Mouse (Mus musculus): ENCODE measurements around the gene Ret. TPM values are rescaled to one million over a fixed set of nuclear protein-coding genes. Genes with fewer than 3 reads are reported as not detected.

Gene Ret
- polyA plus RNA-seq, 1 experiment from 2014 or later: 11.1 TPM

DNA sequence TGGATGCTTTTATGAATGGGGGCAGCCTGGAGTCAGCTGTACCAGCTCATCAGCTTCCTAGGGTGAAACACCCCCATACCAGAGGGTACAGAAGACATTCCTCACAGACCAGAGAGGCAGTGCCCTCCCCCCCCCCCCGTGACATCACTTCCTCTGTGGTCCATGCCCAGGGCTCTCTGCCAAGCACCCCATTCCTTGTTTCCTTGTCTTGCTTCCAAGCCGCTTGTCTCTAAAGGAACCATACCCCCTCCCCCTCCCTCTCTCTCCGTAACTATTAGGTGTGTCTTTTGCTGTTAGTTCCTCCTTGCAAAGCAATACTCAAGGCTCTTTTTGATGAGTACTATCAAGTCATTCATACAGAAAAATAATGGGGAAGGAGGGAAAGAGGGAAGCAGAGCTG, 4.6 kb downstream of the Ret start:
- Histone ChIP-seq H3K9ac (ENCODE audit: low read depth, low read length) (no peak overlapping the region), H3K4me1 (replicated peaks; ENCODE audit: insufficient read depth, low read length) (0 out of 2 replicates have a peak, but pooled peaks cover 13% of the 10 kb centered on the region), H3K27ac (no peak overlapping the region), H3K4me3 (replicated peaks; ENCODE audit: low read depth, low read length) (no peak overlapping the region), H3K27me3 (ENCODE audit: insufficient read depth, low read length) (peaks cover 24% of the 10 kb centered on the region), H3K9me3 (replicated peaks; ENCODE audit: low read length) (no peaks in the 10 kb centered on the region), H3K36me3 (ENCODE audit: insufficient read depth, low read length) (no peaks in the 10 kb centered on the region), H3K4me2 (ENCODE audit: low read length) (no peak overlapping the region)
- no peak for TF ChIP-seq CTCF (IDR thresholded peaks at IDR 0.05; ENCODE audit: low read depth)
- DNase-seq (ENCODE audit: low spot score): no peak
- WGBS: 59% methylated on average over 3 of the region's 3 CpGs
- ATAC-seq (replicated peaks; ENCODE audit: low FRiP score, low read depth): no peak

DNA sequence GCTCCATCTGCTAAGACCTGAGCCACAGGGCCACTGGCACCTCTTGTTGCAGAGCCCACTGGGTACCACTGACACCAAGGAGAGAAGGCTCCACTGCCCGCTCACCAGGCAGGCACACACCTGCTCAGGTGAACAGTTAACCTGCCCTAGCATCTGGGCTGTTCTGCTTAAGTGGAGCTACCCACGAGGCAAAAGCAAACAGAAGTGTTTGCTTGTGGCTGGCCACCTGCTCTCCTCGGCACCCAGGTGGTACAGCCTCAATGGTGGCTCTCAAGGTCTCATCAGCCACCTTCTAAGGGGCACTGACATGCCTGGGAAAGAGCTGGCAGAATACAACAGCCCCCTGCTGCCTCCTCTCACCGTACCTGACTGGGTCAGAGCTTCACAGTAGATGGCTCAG, 5.3 kb downstream of the Ret start:
- 53% methylated on average over 4 of the region's 4 CpGs for WGBS
- Histone ChIP-seq H3K4me2 (ENCODE audit: low read length) (no peak overlapping the region), H3K27ac (no peak overlapping the region)

GRCm38 (mm10) chr6:118189764-118190163, 7.8 kb downstream of the Ret start:
- DNase-seq (ENCODE audit: low spot score): no peak
- H3K9ac ChIP-seq (ENCODE audit: low read depth, low read length): no peak overlapping the region
- TF ChIP-seq CTCF (IDR thresholded peaks at IDR 0.05; ENCODE audit: low read depth): no peak
- H3K27me3 ChIP-seq (ENCODE audit: insufficient read depth, low read length): no peaks in the 10 kb centered on the region
- H3K4me2 ChIP-seq (ENCODE audit: low read length): no peak overlapping the region
- no peak overlapping the region for H3K4me3 ChIP-seq (replicated peaks; ENCODE audit: low read depth, low read length)
- no peaks in the 10 kb centered on the region for H3K4me1 ChIP-seq (replicated peaks; ENCODE audit: insufficient read depth, low read length)
- no peaks in the 10 kb centered on the region for H3K9me3 ChIP-seq (replicated peaks; ENCODE audit: low read length)
- H3K27ac ChIP-seq: no peak overlapping the region
- WGBS: 27% methylated on average over 3 of the region's 3 CpGs
- no peaks in the 10 kb centered on the region for H3K36me3 ChIP-seq (ENCODE audit: insufficient read depth, low read length)
- no peak for ATAC-seq (replicated peaks; ENCODE audit: low FRiP score, low read depth)

More for the DNA sequence above, 5.3 kb downstream of the Ret start:
- DNase-seq (ENCODE audit: low spot score): no peak
- ATAC-seq (replicated peaks; ENCODE audit: low FRiP score, low read depth): no peak
- no peak overlapping the region for H3K9ac ChIP-seq (ENCODE audit: low read depth, low read length)
- no peak overlapping the region for H3K4me3 ChIP-seq (replicated peaks; ENCODE audit: low read depth, low read length)
- H3K9me3 ChIP-seq (replicated peaks; ENCODE audit: low read length): no peaks in the 10 kb centered on the region
- H3K27me3 ChIP-seq (ENCODE audit: insufficient read depth, low read length): peaks cover 19% of the 10 kb centered on the region
- no peaks in the 10 kb centered on the region for H3K36me3 ChIP-seq (ENCODE audit: insufficient read depth, low read length)
- TF ChIP-seq CTCF (IDR thresholded peaks at IDR 0.05; ENCODE audit: low read depth): no peak
- H3K4me1 ChIP-seq (replicated peaks; ENCODE audit: insufficient read depth, low read length): 0 out of 2 replicates have a peak, but pooled peaks cover 9% of the 10 kb centered on the region

GRCm38 (mm10) chr6:118188599-118188998, 8.9 kb downstream of the Ret start:
- Histone ChIP-seq H3K4me3 (replicated peaks; ENCODE audit: low read depth, low read length) (no peak overlapping the region), H3K4me2 (ENCODE audit: low read length) (no peak overlapping the region), H3K9me3 (replicated peaks; ENCODE audit: low read length) (no peaks in the 10 kb centered on the region), H3K4me1 (replicated peaks; ENCODE audit: insufficient read depth, low read length) (no peaks in the 10 kb centered on the region), H3K36me3 (ENCODE audit: insufficient read depth, low read length) (no peaks in the 10 kb centered on the region), H3K9ac (ENCODE audit: low read depth, low read length) (no peak overlapping the region), H3K27me3 (ENCODE audit: insufficient read depth, low read length) (no peaks in the 10 kb centered on the region), H3K27ac (no peak overlapping the region)
- no peak for DNase-seq (ENCODE audit: low spot score)
- no peak for TF ChIP-seq CTCF (IDR thresholded peaks at IDR 0.05; ENCODE audit: low read depth)
- no peak for ATAC-seq (replicated peaks; ENCODE audit: low FRiP score, low read depth)
- WGBS: 52% methylated on average over 9 of the region's 9 CpGs

- Histone ChIP-seq H3K36me3 (ENCODE audit: insufficient read depth, low read length) (no peaks in the 10 kb centered on the region), H3K9me3 (replicated peaks; ENCODE audit: low read length) (no peaks in the 10 kb centered on the region), H3K4me2 (ENCODE audit: low read length) (no peak overlapping the region), H3K27ac (no peak overlapping the region), H3K9ac (ENCODE audit: low read depth, low read length) (no peak overlapping the region), H3K27me3 (ENCODE audit: insufficient read depth, low read length) (no peaks in the 10 kb centered on the region), H3K4me3 (replicated peaks; ENCODE audit: low read depth, low read length) (no peak overlapping the region), H3K4me1 (replicated peaks; ENCODE audit: insufficient read depth, low read length) (no peaks in the 10 kb centered on the region)
- TF ChIP-seq CTCF (IDR thresholded peaks at IDR 0.05; ENCODE audit: low read depth): no peak
- WGBS: 53% methylated on average over 3 of the region's 3 CpGs
- ATAC-seq (replicated peaks; ENCODE audit: low FRiP score, low read depth) (no peak), DNase-seq (ENCODE audit: low spot score) (no peak)
Measured at GRCm38 (mm10) chr6:118187285-118187641, 10.3 kb downstream of the Ret start.

GRCm38 (mm10) chr6:118186620-118187284, 10.8 kb downstream of the Ret start:
- Histone ChIP-seq H3K4me1 (replicated peaks; ENCODE audit: insufficient read depth, low read length) (no peaks in the 10 kb centered on the region), H3K27ac (no peak overlapping the region), H3K9me3 (replicated peaks; ENCODE audit: low read length) (no peaks in the 10 kb centered on the region), H3K4me2 (ENCODE audit: low read length) (no peak overlapping the region), H3K4me3 (replicated peaks; ENCODE audit: low read depth, low read length) (no peak overlapping the region), H3K9ac (ENCODE audit: low read depth, low read length) (no peak overlapping the region), H3K36me3 (ENCODE audit: insufficient read depth, low read length) (no peaks in the 10 kb centered on the region), H3K27me3 (ENCODE audit: insufficient read depth, low read length) (no peaks in the 10 kb centered on the region)
- TF ChIP-seq CTCF (IDR thresholded peaks at IDR 0.05; ENCODE audit: low read depth): no peak
- DNase-seq (ENCODE audit: low spot score) (peak; percentile 52), ATAC-seq (replicated peaks; ENCODE audit: low FRiP score, low read depth) (no peak)
- WGBS: 52% methylated on average over 17 of the region's 17 CpGs

DNA sequence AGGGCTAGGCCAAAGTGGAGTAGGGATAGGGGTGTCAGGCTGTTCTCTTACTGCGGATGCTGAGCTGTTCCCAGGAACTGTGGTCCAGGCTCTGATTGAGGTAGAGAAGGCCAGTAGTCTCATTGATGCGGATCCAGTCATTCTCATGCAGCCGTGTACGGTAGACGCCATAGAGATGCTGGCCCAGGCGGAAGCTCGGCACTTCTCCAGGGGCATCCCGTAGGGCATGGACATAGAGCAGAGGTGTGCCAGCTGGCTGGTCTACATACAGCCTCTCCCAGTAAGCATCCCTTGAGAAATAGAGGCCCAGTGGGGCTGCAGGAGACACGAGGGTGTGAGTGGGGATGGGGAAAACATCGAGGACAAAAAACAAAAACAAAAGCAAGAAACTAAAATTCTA, 13.4 kb downstream of the Ret start:
- Histone ChIP-seq H3K36me3 (ENCODE audit: insufficient read depth, low read length) (no peaks in the 10 kb centered on the region), H3K4me2 (ENCODE audit: low read length) (no peak overlapping the region), H3K4me3 (replicated peaks; ENCODE audit: low read depth, low read length) (no peak overlapping the region), H3K9me3 (replicated peaks; ENCODE audit: low read length) (no peaks in the 10 kb centered on the region), H3K9ac (ENCODE audit: low read depth, low read length) (no peak overlapping the region), H3K4me1 (replicated peaks; ENCODE audit: insufficient read depth, low read length) (no peaks in the 10 kb centered on the region), H3K27ac (no peak overlapping the region), H3K27me3 (ENCODE audit: insufficient read depth, low read length) (no peaks in the 10 kb centered on the region)
- DNase-seq (ENCODE audit: low spot score) (no peak), ATAC-seq (replicated peaks; ENCODE audit: low FRiP score, low read depth) (no peak)
- TF ChIP-seq CTCF (IDR thresholded peaks at IDR 0.05; ENCODE audit: low read depth): no peak
- 87% methylated on average over 10 of the region's 10 CpGs for WGBS

All from kidney, postnatal 0 days (tissue).